Mouse (Mus musculus): ENCODE data around the gene Zbbx.
A peak's percentile ranks its signal among the peaks of the same experiment; 100 is the strongest.

Zbbx gene

GRCm38 (mm10) chr3:75164838-75165496 is at the start of gene Zbbx:
Zbbx (minus strand) TSS chr3:75165034.
- peak; percentile 72 for DNase-seq (ENCODE audit: low spot score)

GRCm38 (mm10) chr3:75202808-75203503 is 38.1 kb upstream of the Zbbx start:
- peak; percentile 76 for DNase-seq (ENCODE audit: low spot score)

GRCm38 (mm10) chr3:75182606-75183005 is 17.8 kb upstream of the Zbbx start:
- no peak for DNase-seq (ENCODE audit: low spot score)

GRCm38 (mm10) chr3:75141876-75142275 is 23.0 kb downstream of the Zbbx start:
- no peak for DNase-seq (ENCODE audit: low spot score)

GRCm38 (mm10) chr3:75104867-75105266 is 60.0 kb downstream of the Zbbx start:
- no peak for DNase-seq (ENCODE audit: low spot score)

- DNase-seq (ENCODE audit: low spot score), result no peak
Measured at GRCm38 (mm10) chr3:75085762-75086161, 79.1 kb downstream of the Zbbx start.

GRCm38 (mm10) chr3:75078906-75079305 is 85.9 kb downstream of the Zbbx start:
- no peak for DNase-seq (ENCODE audit: low spot score)

GRCm38 (mm10) chr3:75009701-75010100 is 155.1 kb downstream of the Zbbx start:
- no peak for DNase-seq (ENCODE audit: low spot score)

All from testis, postnatal 10 days (tissue).